Mouse (Mus musculus) intestine, embryonic 16.5 days (tissue): ENCODE measurements around the gene Pprc1. TPM values are rescaled to one million over a fixed set of nuclear protein-coding genes. Genes with fewer than 3 reads are reported as not detected.

ENCODE experiments used
- ATAC-seq: fragments of 200-750 bp; cut with Nextera tagmentation; 2 replicates; pipeline ENCODE4 v1.8.0; 2017; ENCODE audit warnings: moderate TSS enrichment, moderate library complexity
- H3K27ac ChIP-seq: fragments of 300-500 bp; sonication (generic); 2 replicates; pipeline ENCODE4 v1.5.1; 2014; ENCODE audit warnings: mild to moderate bottlenecking, low read length
- H3K27me3 ChIP-seq: fragments of 300-500 bp; sonication (generic); replicated peaks from 2 replicates; pipeline ENCODE4 v1.6.1; 2014; ENCODE audit warnings: low read length, control low read depth, mixed read lengths; ENCODE audit not compliant: control insufficient read depth, insufficient read depth
- H3K36me3 ChIP-seq: fragments of 300-500 bp; sonication (generic); 2 replicates; pipeline ENCODE4 v1.6.1; 2014; ENCODE audit warnings: low read length, control low read depth; ENCODE audit not compliant: control insufficient read depth, insufficient read depth
- H3K4me1 ChIP-seq: fragments of 300-500 bp; sonication (generic); 2 replicates; pipeline ENCODE4 v1.6.1; 2014; ENCODE audit warnings: low read length, control low read depth, mixed read lengths; ENCODE audit not compliant: control insufficient read depth, insufficient read depth
- H3K4me2 ChIP-seq: fragments of 300-500 bp; sonication (generic); 2 replicates; pipeline ENCODE4 v1.6.1; 2014; ENCODE audit warnings: low read depth, low read length, control low read depth
- H3K4me3 ChIP-seq: fragments of 300-500 bp; sonication (generic); 2 replicates; pipeline ENCODE4 v1.5.1; 2014; ENCODE audit warnings: mild to moderate bottlenecking, low read length
- H3K9ac ChIP-seq: fragments of 300-500 bp; sonication (generic); 2 replicates; pipeline ENCODE4 v1.6.1; 2014; ENCODE audit warnings: low read depth, low read length
- H3K9me3 ChIP-seq: fragments of 300-500 bp; sonication (generic); 2 replicates; pipeline ENCODE4 v1.6.1; 2016; ENCODE audit warnings: low read length, control low read depth; ENCODE audit not compliant: control insufficient read depth
- WGBS: fragments of 180-500 bp; shearing (Covaris S2); extraction: QIAGEN DNeasy Blood & Tissue Kit; methylation state at CpG from one replicate; pipeline ENCODE4 v1.1.7; 2014; 5-methylcytosine and 5-hydroxymethylcytosine counted together
- polyA plus RNA-seq: library from polyadenylated mRNA; unstranded; fragments of >200 nt; fragmentation: Nextera tagmentation; extraction: Ambion mirVana; gene quantifications from 2 replicates; pipeline ENCODE4 v1.2.1, GENCODE M21; 2015

Gene Pprc1
- polyA plus RNA-seq, 1 experiment from 2014 or later = 27.5 TPM

GRCm38 (mm10) chr19:46040149-46040902 lies 4.4 kb upstream of the Pprc1 start:
- Histone ChIP-seq H3K27me3 (no peaks in the 10 kb centered on the region), H3K4me2 (peak overlapping the region; percentile 92), H3K9me3 (no peaks in the 10 kb centered on the region), H3K27ac (peak overlapping the region; percentile 95), H3K9ac (peak overlapping the region; percentile 91), H3K4me1 (peaks cover 64% of the 10 kb centered on the region), H3K36me3 (peaks cover 7% of the 10 kb centered on the region), H3K4me3 (peak overlapping the region; percentile 83)
- whole genome bisulfite sequencing = 40% methylated on average over 14 of the region's 14 CpGs
- no peak for ATAC-seq

- no peak for ATAC-seq
- H3K4me2 ChIP-seq = peak overlapping the region; percentile 87
- no peaks in the 10 kb centered on the region for H3K27me3 ChIP-seq
- H3K36me3 ChIP-seq = no peaks in the 10 kb centered on the region
- H3K4me3 ChIP-seq = peak overlapping the region; percentile 97
- H3K4me1 ChIP-seq = peaks cover 64% of the 10 kb centered on the region
- 27% methylated on average over 7 of the region's 7 CpGs for WGBS
- H3K9ac ChIP-seq = peak overlapping the region; percentile 98
- no peaks in the 10 kb centered on the region for H3K9me3 ChIP-seq
- H3K27ac ChIP-seq = peak overlapping the region; percentile 98
Observed at GRCm38 (mm10) chr19:46041299-46041932, 3.3 kb upstream of the Pprc1 start.

GRCm38 (mm10) chr19:46041933-46042475 lies 2.7 kb upstream of the Pprc1 start:
- Histone ChIP-seq H3K4me3 (peak overlapping the region; percentile 97), H3K9me3 (no peaks in the 10 kb centered on the region), H3K9ac (peak overlapping the region; percentile 98), H3K4me1 (peaks cover 63% of the 10 kb centered on the region), H3K27me3 (no peaks in the 10 kb centered on the region), H3K36me3 (no peaks in the 10 kb centered on the region), H3K4me2 (peak overlapping the region; percentile 87), H3K27ac (peak overlapping the region; percentile 98)
- ATAC-seq = peak; percentile 7; the same call in 1 of the 2 replicates
- 1% methylated on average over 11 of the region's 14 CpGs for WGBS

GRCm38 (mm10) chr19:46042476-46043011 lies 2.1 kb upstream of the Pprc1 start:
- Histone ChIP-seq H3K27me3 (no peaks in the 10 kb centered on the region), H3K4me1 (peaks cover 58% of the 10 kb centered on the region), H3K27ac (peak overlapping the region; percentile 98), H3K36me3 (no peaks in the 10 kb centered on the region), H3K9me3 (no peaks in the 10 kb centered on the region), H3K4me2 (peak overlapping the region; percentile 87), H3K4me3 (peak overlapping the region; percentile 97), H3K9ac (peak overlapping the region; percentile 98)
- WGBS = 12% methylated on average over 6 of the region's 6 CpGs
- no peak for ATAC-seq

GRCm38 (mm10) chr19:46043380-46043779 lies 1.3 kb upstream of the Pprc1 start:
- H3K27me3 ChIP-seq = no peaks in the 10 kb centered on the region
- no peaks in the 10 kb centered on the region for H3K36me3 ChIP-seq
- no peak for ATAC-seq
- H3K4me1 ChIP-seq = peaks cover 50% of the 10 kb centered on the region
- peak overlapping the region; percentile 87 for H3K4me2 ChIP-seq
- 51% methylated on average over 7 of the region's 7 CpGs for WGBS
- peak overlapping the region; percentile 98 for H3K9ac ChIP-seq
- H3K9me3 ChIP-seq = no peaks in the 10 kb centered on the region
- peak overlapping the region; percentile 97 for H3K4me3 ChIP-seq
- peak overlapping the region; percentile 98 for H3K27ac ChIP-seq

- H3K4me1 ChIP-seq = peaks cover 42% of the 10 kb centered on the region
- H3K9me3 ChIP-seq = no peaks in the 10 kb centered on the region
- H3K27ac ChIP-seq = peak within 1 kb of the TSS; percentile 98
- H3K4me2 ChIP-seq = peak within 1 kb of the TSS; percentile 87
- H3K27me3 ChIP-seq = no peaks in the 10 kb centered on the region
- peak; percentile 77 for ATAC-seq
- H3K9ac ChIP-seq = peak within 1 kb of the TSS; percentile 98
- no peaks in the 10 kb centered on the region for H3K36me3 ChIP-seq
- WGBS = under 1% methylated on average over 82 of the region's 84 CpGs
- peak within 1 kb of the TSS; percentile 97 for H3K4me3 ChIP-seq
Observed at GRCm38 (mm10) chr19:46044993-46045695, 458 bp downstream of the Pprc1 start, which contains the start of gene Ldb1. Gene Ldb1 (minus strand): TSS chr19:46045214.

- ATAC-seq = peak; percentile 57
- no peaks in the 10 kb centered on the region for H3K36me3 ChIP-seq
- H3K9me3 ChIP-seq = no peaks in the 10 kb centered on the region
- peak overlapping the region; percentile 97 for H3K4me3 ChIP-seq
- H3K4me1 ChIP-seq = peaks cover 36% of the 10 kb centered on the region
- peak overlapping the region; percentile 98 for H3K27ac ChIP-seq
- peak overlapping the region; percentile 87 for H3K4me2 ChIP-seq
- WGBS = under 1% methylated on average over 7 of the region's 7 CpGs
- peak overlapping the region; percentile 98 for H3K9ac ChIP-seq
- H3K27me3 ChIP-seq = no peaks in the 10 kb centered on the region
Observed at GRCm38 (mm10) chr19:46045696-46046311, 1.1 kb downstream of the Pprc1 start.

- H3K4me2 ChIP-seq = no peak overlapping the region
- no peaks in the 10 kb centered on the region for H3K27me3 ChIP-seq
- no peak overlapping the region for H3K9ac ChIP-seq
- H3K9me3 ChIP-seq = no peaks in the 10 kb centered on the region
- no peak overlapping the region for H3K4me3 ChIP-seq
- ATAC-seq = no peak
- H3K27ac ChIP-seq = peak overlapping the region; percentile 98
- no peaks in the 10 kb centered on the region for H3K36me3 ChIP-seq
- peaks cover 28% of the 10 kb centered on the region for H3K4me1 ChIP-seq
- WGBS = 8% methylated on average over 10 of the region's 10 CpGs
Observed at GRCm38 (mm10) chr19:46046621-46047025, 1.9 kb downstream of the Pprc1 start.
